Mouse (Mus musculus): Measurements from ENCODE around the gene Oit1.

Oit1 gene

GRCm38 (mm10) chr14:8306884-8307283, 71.7 kb downstream of the Oit1 start:
- in situ Hi-C loops (cut with MboI; ENCODE audit: unreplicated experiment in 2 of 2), result no loop called here

- in situ Hi-C loops (cut with MboI; ENCODE audit: unreplicated experiment in 2 of 2), result no loop called here
These were observed 73.5 kb downstream of the Oit1 start for GRCm38 (mm10) chr14:8305014-8305413.

GRCm38 (mm10) chr14:8304082-8304481, 74.5 kb downstream of the Oit1 start:
- in situ Hi-C loops (cut with MboI; ENCODE audit: unreplicated experiment in 2 of 2), result no loop called here

- in situ Hi-C loops (cut with MboI; ENCODE audit: unreplicated experiment in 2 of 2), result no loop called here
These were observed 75.9 kb downstream of the Oit1 start for GRCm38 (mm10) chr14:8302687-8303086.

GRCm38 (mm10) chr14:8300281-8300680, 78.3 kb downstream of the Oit1 start:
- in situ Hi-C loops (cut with MboI; ENCODE audit: unreplicated experiment in 2 of 2), result no loop called here

All from v-Abl transformed pro-B cells (cell line).